ENCODE assay signal across 11 mouse cellular contexts in the genomic region with DNA sequence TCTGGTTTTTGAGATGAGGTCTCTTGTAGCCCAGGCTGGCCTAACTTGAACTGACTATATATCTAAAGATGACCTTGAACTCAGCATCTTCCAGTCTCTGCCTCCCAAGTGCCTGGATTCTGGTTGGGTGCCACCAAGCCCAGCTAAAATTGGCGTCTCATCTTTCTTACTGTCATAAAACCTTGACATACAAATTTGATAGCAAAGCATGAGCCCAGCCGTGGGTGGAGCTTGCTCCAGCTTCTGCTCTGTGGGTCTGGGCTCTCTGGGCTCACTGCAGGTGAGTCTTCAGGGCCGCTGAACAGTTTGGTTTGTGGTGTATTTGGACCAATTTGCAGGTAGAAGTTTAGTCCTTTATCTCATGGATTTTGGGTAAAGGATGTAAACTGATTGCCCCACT.
"Had no signal": no experiment of that assay in that cellular context is flagged by ENCODE, and none has a peak within 500 bp of the region (broad histone marks: within the 10 kb centered on the region; RNA-seq: fewer than 3 reads in every experiment).

No protein-coding gene starts in this region.

- DNase-seq: cerebellum, postnatal 36 days; embryo, embryonic 11 days; forebrain, postnatal 0 days; gastrocnemius, adult 2 months; gastrocnemius, postnatal 10 days; gastrocnemius, postnatal 14 days; gastrocnemius, postnatal 25 days; gastrocnemius, postnatal 36 days; heart, adult 11 months; heart, adult 18-20 months; heart, adult 2 months had no signal
